Mouse (Mus musculus): Measurements from ENCODE around the gene Senp6. TPM values are rescaled to one million over a fixed set of nuclear protein-coding genes. Genes with fewer than 3 reads are reported as not detected.
A peak's percentile ranks its signal among the peaks of the same experiment; 100 is the strongest.
"Not testable (repeated sequence)": the region's sequence is repeated elsewhere in the genome, so short reads cannot be mapped to it uniquely, and the experiment has no call there.

Senp6 gene
- total RNA-seq, 2 experiments from 2014 or later, result 107 TPM

- no peak for DNase-seq
These were observed 14.2 kb downstream of the Senp6 start for GRCm38 (mm10) chr9:80080941-80081340.

DNA sequence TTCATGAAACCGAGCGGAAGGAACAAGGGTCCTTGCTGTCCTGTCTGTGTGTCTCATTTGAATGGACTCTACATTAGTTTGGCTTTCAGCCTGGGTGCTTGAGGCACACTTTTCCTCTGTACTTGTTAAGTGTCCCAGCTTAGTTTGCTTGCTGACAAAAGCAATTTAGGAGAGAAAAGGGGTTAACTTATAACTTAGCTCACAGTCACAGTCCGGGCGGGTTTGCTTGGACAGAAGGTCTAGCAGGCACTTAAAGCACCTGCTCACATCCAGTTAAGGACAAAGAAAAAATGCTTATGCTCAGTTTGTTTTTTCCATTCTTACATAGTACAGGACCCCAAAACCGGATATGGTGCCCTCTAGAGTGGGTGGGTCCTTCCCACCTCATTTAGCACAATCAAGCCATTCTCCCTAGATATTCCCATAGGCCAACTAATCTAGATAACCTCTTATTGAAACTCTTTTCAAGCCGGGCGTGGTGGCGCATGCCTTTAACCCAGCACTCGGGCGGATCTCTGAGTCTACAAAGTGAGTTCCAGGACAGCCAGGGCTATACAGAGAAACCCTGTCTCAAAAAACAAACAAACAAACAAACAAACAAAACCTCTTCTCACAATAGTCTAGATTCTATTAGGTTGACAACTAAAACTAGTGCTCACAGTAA is 17.9 kb downstream of the Senp6 start:
- no peak for DNase-seq

DNA sequence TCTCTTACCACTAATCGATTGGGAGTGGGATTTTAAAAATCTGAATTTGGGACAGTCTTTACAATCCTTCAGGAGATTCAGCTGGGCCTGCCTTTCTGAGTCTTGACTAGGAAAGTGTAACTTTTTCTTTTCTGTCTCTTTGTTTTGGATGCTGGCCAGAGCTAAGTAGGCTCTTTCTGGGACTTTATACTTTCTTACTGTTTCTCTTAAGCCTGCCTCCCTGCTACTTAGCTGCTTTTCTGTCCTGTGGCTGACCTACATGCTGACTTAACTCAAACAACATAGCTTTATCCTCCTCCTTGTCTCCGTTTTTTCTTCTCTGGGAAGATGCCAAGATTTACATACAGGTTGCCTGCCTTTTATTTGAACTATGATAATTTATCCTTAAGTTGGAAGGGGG is 19.0 kb downstream of the Senp6 start:
- DNase-seq, result no peak

DNA sequence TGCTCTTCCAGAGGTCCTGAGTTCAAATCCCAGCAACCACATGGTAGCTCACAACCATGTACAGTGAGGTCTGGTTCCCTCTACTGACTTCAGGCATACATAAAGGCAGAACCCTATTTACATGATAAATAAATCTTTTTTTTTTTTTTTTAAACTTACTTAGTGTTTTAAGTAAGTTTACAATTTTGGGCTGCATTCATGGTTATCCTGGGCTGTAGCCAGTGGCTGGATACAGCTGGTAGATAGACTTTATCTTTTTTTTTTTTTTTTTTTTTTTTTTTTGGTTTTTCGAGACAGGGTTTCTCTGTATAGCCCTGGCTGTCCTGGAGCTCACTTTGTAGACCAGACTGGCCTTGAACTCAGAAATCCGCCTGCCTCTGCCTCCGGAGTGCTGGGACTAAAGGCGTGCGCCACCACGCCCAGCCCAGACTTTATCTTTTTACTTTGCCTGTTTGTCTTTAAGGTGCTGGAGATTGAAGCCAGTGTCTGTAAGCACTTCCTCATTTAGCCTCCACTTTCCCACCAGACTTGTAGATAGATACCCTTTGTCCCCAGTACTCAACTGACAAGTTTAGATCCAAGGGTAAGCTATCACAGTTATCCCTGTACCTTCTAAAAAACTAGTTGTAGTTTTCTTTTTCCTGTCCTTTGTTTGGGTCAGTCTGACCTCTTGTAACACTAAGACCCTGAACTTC is 19.7 kb downstream of the Senp6 start:
- DNase-seq, result not testable (repeated sequence)

DNA sequence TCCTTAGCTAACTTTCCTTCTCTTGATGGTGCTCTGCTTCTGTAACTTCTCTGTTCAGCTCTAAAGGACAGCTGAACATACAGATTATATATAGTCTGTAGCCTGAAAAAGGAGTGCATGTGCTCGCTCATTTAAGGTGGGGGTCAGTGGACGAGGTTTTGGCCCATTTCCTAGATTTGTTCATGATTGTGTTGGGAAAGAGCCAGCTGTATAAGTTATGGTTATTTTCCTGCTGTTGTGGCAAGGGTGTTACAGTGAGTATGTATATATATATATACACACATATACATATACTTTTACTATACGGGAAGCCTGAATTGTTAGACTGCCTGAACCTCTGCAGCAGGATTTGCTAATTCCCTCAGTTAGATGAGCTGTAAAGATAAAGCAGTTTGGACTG is 22.7 kb downstream of the Senp6 start:
- DNase-seq, result no peak

- no peak for DNase-seq
These were observed 29.6 kb downstream of the Senp6 start for GRCm38 (mm10) chr9:80096325-80096724.

DNA sequence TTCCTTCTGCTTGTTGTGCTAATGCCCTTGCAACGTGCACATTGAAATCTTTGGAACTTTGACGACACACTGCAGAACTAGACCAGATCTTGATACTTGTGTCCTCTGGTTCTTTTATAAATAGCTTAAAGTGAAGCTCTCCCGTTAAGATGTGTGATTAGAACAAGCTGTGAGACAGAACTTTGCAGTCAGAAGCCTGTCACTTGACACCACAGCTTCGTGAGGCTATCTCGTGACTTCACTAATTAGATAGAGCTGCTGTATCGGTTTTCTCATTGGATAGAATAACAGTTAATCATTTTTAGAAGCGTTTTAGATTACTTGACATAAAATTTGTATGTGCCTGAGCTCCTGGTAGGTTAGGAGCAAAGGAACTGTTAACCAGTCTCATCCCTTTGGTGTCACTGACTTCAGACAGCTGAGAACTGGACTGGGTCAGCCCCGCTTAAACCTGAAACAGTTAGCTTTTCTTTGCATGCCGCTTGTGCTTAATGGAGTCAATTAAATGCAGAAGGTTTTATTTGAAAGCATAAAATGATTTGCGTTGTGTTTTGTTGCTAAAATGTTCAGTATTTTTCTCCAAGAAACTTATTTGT is 79.4 kb downstream of the Senp6 start:
- DNase-seq, result no peak

DNA sequence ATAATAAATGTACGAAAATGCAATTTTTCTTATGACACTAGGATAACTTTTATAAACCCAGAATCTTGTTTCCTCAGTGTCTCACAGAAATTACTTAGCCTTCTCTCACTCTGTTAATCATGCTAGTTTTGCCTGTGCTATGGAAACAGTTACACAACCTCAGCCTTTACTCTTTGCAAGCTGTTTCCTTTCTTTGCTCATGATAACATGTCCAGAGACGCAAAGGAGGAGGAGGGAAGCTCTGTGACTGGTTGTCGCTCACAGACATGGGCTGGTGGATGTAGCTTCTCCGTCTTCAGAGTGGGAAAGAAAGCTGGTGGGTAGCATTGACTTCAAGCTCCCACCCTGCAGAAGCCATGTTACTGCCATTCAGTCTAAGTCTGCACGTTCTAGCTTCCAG is 82.9 kb downstream of the Senp6 start:
- no peak for DNase-seq

DNA sequence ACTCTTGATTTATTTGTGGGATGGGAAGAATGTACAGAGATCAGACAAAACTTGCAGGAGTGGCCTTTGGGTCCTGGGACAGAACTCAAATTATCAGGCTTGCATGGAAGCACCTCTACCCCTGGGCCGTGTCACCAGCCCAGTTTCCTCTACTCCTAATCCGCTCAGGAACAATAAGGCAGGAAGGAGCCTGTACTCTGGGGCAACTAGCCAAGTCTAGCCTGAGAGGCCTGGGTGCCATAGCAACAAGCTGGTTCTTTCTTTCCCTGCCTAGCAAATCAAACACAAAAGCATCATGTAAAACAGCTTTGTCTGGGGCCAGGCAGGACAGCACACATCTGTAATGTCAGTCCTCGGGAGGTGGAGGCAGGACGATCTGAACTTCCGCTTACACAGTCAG is 88.6 kb downstream of the Senp6 start:
- DNase-seq, result peak; percentile 56 to 68

DNA sequence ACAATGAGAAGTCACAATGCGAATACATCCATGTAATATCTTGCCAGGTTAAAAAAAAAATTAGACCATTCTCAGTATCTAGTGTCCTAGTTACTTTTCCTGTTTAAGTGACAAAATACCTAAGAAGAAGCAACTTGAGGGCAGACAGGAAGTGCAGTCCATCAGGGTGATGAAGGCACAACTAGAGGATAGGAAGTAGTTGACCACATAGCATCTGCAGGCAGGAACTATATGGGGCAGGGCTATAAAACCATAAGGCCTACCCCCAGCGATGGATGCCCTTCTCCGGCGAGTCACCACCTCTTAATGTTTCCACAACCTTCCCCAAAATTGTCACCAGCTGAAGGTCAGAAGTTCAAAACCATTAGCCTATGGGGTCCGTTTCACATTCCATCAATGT is 90.1 kb downstream of the Senp6 start:
- no peak for DNase-seq

- DNase-seq, result no peak
These were observed 91.2 kb downstream of the Senp6 start for GRCm38 (mm10) chr9:80157840-80158465.

DNA sequence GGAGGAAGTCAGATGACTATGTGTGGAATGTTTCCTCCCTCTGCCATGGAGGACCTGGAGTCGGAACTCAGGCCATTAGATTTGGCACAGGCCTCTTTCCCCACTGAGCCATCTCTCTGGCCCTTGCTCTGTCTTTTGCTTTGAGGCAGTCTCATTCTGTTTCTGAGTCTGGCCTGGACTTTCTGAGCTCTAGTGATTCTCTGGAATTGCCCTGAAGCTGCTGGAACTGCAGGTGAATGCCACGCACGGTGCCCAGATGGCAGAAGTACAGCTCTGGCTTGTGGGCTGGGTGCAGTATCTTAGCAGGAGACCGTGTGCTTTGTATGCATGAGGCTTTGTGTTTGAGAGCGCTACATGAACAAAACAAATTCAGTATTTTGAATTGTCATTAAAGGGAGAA is 92.2 kb downstream of the Senp6 start:
- DNase-seq, result no peak

GRCm38 (mm10) chr9:80161451-80161850 is 94.7 kb downstream of the Senp6 start:
- DNase-seq, result no peak

GRCm38 (mm10) chr9:80163126-80163723 is 96.5 kb downstream of the Senp6 start:
- DNase-seq, result no peak

DNA sequence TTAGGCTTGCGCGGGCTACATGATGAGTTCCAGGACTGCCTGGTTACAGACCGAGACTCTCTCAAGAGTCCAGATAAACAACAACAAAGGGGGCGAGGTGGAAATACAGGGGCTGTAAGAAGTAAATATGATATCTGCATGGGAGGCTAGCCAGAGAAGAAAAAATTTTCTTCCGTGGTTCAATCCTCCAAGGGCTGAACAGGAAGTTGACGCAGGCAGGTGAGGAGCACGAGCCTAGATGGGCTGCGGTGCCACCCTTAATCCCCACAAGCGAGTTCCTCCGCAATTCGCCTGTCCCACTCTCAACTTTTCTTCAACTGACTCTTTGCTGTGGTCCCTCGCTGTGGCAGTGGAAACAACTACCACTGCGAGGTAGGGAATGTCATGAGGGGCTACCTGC is 97.5 kb downstream of the Senp6 start:
- no peak for DNase-seq

DNA sequence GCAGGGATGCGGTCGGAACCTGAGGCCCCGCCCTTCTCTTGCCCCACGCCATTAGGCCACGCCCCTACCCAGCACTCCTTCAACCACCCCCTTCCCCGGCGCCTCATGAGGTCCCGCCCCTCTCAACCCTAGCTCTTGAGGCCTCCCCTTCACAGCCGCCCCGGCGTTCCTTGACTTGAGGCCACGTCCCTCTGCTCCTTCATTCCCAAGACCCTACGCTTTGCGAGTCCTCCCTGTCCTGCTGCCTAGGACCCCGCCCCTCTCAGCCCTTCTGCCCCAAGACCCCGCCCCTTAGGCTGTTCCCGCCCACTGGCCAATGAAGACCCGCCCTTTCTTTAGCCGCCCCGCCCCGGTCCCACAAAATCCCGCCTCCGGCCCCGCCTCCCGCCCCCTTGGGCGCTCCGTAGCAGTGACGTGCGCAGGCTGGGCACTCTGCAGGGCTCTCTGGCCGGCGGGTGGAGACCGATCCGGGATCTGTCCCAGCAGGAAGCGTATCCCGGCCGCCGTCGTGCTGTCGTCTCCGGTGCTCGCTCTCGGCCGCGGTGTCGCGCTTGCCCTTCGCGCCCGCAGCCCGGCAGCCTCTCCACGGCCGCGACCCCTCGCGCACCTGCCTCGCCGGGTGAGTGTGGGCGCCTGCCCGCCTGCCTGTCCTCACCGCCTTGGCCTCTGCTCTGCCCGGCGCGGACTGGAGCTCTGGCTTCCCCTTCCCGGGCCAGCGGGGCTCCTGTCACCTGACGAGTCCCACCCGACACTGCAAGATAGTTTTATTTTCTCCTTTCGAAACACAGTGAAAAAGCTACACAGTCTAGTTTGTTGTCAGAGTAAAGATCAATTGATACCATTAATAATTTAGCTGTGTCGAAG is 98.1 kb downstream of the Senp6 start, which contains the start of gene Myo6:
TSS of gene Myo6 (plus strand) at position 421 of the 864 bp plus-strand sequence.
- DNase-seq, result peak; percentile 94

GRCm38 (mm10) chr9:80165690-80166089 is 99.0 kb downstream of the Senp6 start:
- no peak for DNase-seq

- DNase-seq, result no peak
These were observed 99.7 kb downstream of the Senp6 start for GRCm38 (mm10) chr9:80166425-80166824.

DNA sequence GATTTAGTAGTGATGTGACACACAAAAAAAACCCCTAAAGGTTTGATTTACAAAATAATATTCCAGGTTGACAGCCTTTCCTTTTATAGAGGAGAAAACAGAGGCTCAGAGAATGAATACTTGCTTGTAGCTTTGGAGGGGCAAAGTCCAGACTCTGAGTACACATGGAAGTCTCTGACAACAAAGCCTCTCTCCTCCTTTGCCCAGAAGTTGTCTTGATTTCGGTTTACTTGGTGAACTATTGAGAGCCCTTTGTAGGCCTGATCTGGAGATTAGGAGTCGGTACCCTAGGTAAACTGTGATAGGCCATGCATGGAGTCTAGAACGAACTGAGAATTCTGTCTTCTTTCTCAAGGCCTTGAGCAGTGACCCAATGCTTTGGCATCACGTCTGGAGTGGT is 100.4 kb downstream of the Senp6 start:
- DNase-seq, result no peak

GRCm38 (mm10) chr9:80169551-80169950 is 102.8 kb downstream of the Senp6 start:
- DNase-seq, result no peak

DNA sequence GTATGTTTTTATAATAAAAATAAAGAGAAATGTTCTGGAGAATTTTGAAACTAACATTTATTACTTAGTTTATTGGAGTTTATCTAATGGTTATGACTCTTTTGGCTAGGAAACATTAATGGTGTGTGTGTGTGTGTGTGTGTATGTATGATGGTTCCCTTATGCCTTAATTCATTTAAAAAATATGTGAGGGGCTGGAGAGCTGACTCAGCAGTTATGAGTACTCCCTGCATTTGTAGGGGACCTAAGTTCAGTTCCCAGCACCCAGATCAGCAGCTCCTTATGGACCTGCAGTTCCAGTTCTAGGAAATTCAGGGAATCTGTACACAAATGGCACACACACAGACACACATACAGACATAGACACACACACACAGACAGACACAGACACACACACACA is 104.5 kb downstream of the Senp6 start:
- no peak for DNase-seq
